Mouse (Mus musculus): ENCODE results near the gene Fah. TPM values are rescaled to one million over a fixed set of nuclear protein-coding genes. Genes with fewer than 3 reads are reported as not detected.

Gene Fah
- total and polyA plus RNA-seq, 2 experiments from 2014 or later = 13.5 to 18.0 TPM

DNA sequence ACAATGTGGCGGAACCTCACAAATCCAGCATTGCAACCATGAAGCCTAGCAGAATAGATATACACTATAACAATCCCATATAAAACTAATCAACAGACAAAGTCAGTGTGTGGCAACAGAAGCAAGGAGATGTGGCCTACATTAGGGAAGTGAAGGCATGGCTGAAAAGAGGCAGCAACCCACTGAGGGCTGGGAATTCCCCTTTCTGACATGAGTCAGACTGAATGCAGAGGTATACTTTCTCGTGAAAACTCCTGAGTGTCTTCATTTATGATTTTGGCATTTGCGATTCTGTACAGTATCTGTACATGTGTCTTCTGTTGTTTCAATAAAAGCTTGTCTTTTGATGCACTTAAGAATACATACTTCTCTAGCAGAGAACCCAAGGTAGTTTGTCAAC lies 15.2 kb downstream of the Fah start:
- no peak overlapping the region for H3K27ac ChIP-seq (ENCODE audit: low read depth, low read length)
- H3K9me3 ChIP-seq (ENCODE audit: low read length) = no peaks in the 10 kb centered on the region
- WGBS = 92% methylated on average over 3 of the region's 3 CpGs
- H3K9ac ChIP-seq (replicated peaks; ENCODE audit: low read length, poor library complexity, severe bottlenecking) = no peak overlapping the region
- H3K4me1 ChIP-seq (ENCODE audit: insufficient read depth, low read length) = no peaks in the 10 kb centered on the region
- ATAC-seq (ENCODE audit: low FRiP score) = no peak
- no peak for TF ChIP-seq CTCF (IDR thresholded peaks at IDR 0.05)
- H3K36me3 ChIP-seq (ENCODE audit: insufficient read depth, low read length) = no peaks in the 10 kb centered on the region
- H3K27me3 ChIP-seq (ENCODE audit: insufficient read depth, low read length) = no peaks in the 10 kb centered on the region
- DNase-seq (ENCODE audit: low spot score) = no peak
- no peak overlapping the region for H3K4me2 ChIP-seq (ENCODE audit: low read depth, low read length, poor library complexity, severe bottlenecking)
- no peak overlapping the region for H3K4me3 ChIP-seq (ENCODE audit: low read depth, low read length)

DNA sequence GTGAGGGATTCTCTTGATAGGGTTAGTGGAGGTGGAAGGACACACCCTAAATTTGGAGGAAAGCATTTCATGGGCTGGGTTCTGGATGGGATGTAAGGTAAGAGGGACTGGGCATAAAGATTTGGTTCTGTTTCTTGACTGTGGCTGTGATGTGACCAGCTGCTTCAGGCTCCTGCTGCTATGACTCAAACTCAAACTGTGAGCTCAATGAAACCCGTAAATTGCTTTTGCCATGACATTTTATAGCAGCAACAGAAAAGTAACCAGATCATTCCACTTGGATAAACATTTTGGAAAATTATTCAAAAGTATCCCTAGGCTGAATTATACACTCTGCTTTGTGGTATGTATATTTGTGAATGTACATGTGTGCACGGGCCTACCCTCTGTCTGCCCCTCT lies 15.9 kb downstream of the Fah start:
- Histone ChIP-seq H3K9ac (replicated peaks; ENCODE audit: low read length, poor library complexity, severe bottlenecking) (no peak overlapping the region), H3K36me3 (ENCODE audit: insufficient read depth, low read length) (no peaks in the 10 kb centered on the region), H3K27ac (ENCODE audit: low read depth, low read length) (no peak overlapping the region), H3K9me3 (ENCODE audit: low read length) (no peaks in the 10 kb centered on the region), H3K4me3 (ENCODE audit: low read depth, low read length) (no peak overlapping the region), H3K4me1 (ENCODE audit: insufficient read depth, low read length) (no peaks in the 10 kb centered on the region), H3K4me2 (ENCODE audit: low read depth, low read length, poor library complexity, severe bottlenecking) (no peak overlapping the region), H3K27me3 (ENCODE audit: insufficient read depth, low read length) (no peaks in the 10 kb centered on the region)
- ATAC-seq (ENCODE audit: low FRiP score) (no peak), DNase-seq (ENCODE audit: low spot score) (no peak)
- WGBS = 85% methylated on average over 2 of the region's 2 CpGs
- no peak for TF ChIP-seq CTCF (IDR thresholded peaks at IDR 0.05)

DNA sequence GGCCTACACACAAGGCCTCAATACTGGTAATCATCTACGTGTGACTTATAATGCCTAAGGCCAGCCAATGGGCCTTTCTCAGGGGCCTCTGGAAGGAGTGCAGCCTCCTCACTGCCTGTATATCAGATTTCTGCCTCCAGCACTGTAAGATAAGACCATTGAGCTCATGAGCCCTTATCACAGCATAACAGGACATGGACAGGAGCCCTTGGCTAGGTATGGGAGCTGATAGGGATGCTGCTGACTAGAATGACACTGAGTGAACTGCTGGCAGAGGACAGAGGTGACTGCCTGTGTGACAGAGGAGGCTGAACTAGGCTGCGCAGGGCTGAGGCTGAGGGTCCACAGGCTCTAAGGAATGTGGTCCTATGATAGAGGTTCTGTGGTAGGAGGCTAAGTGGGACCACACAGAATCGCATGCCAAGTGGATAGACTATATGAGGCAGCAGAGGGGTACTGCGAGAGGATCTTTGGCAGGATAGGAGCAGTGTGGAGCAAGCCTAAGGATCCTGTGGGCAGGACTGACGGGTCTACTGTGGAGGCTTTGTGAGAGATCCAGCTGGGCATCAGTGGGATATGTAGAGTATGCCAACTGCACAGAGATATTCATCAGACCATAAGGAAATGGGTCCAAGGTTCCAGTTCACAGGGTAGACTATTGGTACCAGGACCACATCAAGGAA lies 19.3 kb downstream of the Fah start:
- H3K27me3 ChIP-seq (ENCODE audit: insufficient read depth, low read length) = no peaks in the 10 kb centered on the region
- no peak overlapping the region for H3K4me3 ChIP-seq (ENCODE audit: low read depth, low read length)
- H3K4me2 ChIP-seq (ENCODE audit: low read depth, low read length, poor library complexity, severe bottlenecking) = no peak overlapping the region
- H3K36me3 ChIP-seq (ENCODE audit: insufficient read depth, low read length) = no peaks in the 10 kb centered on the region
- no peaks in the 10 kb centered on the region for H3K4me1 ChIP-seq (ENCODE audit: insufficient read depth, low read length)
- DNase-seq (ENCODE audit: low spot score) (no peak), ATAC-seq (ENCODE audit: low FRiP score) (no peak)
- no peak overlapping the region for H3K9ac ChIP-seq (replicated peaks; ENCODE audit: low read length, poor library complexity, severe bottlenecking)
- TF ChIP-seq CTCF (IDR thresholded peaks at IDR 0.05) = no peak
- no peak overlapping the region for H3K27ac ChIP-seq (ENCODE audit: low read depth, low read length)
- H3K9me3 ChIP-seq (ENCODE audit: low read length) = no peaks in the 10 kb centered on the region
- WGBS = 90% methylated on average over 5 of the region's 5 CpGs

DNA sequence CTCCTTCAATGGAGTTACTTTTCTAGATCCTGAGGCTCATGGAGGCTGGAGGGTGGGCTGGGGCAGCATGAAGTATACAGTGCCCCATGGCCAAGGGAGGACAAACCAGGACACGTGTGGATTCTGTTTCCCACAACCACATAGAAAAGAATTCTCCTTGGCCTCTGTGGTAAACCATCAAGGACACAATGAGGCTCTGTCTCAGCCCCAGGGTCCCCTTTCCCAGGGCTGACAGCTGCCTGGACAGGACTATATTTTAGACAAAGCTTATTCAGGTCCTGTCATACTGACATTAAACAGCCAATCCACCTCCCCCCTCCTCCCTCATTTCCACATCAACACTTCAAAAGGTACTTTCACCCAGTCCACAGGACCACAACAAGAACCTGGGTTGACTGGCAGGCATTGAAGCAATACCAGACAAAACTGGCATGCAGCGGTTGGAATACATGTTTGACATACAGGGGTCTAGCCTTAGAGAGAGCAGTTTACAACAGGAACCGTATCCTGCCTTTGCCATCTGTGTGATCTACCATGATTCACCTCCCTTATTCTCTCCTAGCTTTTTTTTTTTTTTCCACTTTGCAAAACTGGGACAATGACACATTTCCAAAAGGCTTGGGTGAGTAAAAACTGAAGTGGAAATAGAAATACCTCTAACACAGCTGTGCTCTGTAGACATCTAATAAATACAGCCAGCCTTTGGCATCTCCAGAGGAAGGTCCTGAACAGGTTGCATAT lies 20.0 kb downstream of the Fah start:
- no peak overlapping the region for H3K27ac ChIP-seq (ENCODE audit: low read depth, low read length)
- no peak for DNase-seq (ENCODE audit: low spot score)
- H3K4me3 ChIP-seq (ENCODE audit: low read depth, low read length) = no peak overlapping the region
- no peak overlapping the region for H3K4me2 ChIP-seq (ENCODE audit: low read depth, low read length, poor library complexity, severe bottlenecking)
- H3K9ac ChIP-seq (replicated peaks; ENCODE audit: low read length, poor library complexity, severe bottlenecking) = no peak overlapping the region
- no peaks in the 10 kb centered on the region for H3K27me3 ChIP-seq (ENCODE audit: insufficient read depth, low read length)
- WGBS = 36% methylated on average over 3 of the region's 3 CpGs
- H3K4me1 ChIP-seq (ENCODE audit: insufficient read depth, low read length) = no peaks in the 10 kb centered on the region
- no peaks in the 10 kb centered on the region for H3K9me3 ChIP-seq (ENCODE audit: low read length)
- no peaks in the 10 kb centered on the region for H3K36me3 ChIP-seq (ENCODE audit: insufficient read depth, low read length)
- ATAC-seq (ENCODE audit: low FRiP score) = no peak
- TF ChIP-seq CTCF (IDR thresholded peaks at IDR 0.05) = no peak

DNA sequence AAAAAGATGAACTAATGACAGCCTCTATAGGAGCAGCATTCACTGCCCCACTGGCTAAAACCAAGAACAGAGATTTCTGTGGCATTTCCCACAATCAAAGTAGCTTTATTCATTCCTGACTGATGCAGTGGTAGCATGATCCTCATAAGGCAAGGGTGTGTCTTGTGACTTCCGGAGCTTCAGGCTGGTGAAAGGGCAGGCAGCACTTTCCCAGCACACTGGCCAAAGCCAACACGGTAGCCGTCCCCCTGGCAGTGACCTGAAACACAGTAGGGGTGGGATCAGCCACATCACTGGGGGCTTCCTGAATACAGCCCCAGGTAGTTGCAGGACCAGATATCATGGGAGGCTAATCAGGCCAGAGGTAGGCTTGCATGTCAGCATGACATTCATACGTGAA lies 21.4 kb downstream of the Fah start:
- DNase-seq (ENCODE audit: low spot score) = no peak
- no peak overlapping the region for H3K4me3 ChIP-seq (ENCODE audit: low read depth, low read length)
- H3K4me1 ChIP-seq (ENCODE audit: insufficient read depth, low read length) = no peaks in the 10 kb centered on the region
- no peaks in the 10 kb centered on the region for H3K9me3 ChIP-seq (ENCODE audit: low read length)
- WGBS = 93% methylated on average over 4 of the region's 4 CpGs
- H3K27ac ChIP-seq (ENCODE audit: low read depth, low read length) = no peak overlapping the region
- TF ChIP-seq CTCF (IDR thresholded peaks at IDR 0.05) = no peak
- no peak for ATAC-seq (ENCODE audit: low FRiP score)
- H3K9ac ChIP-seq (replicated peaks; ENCODE audit: low read length, poor library complexity, severe bottlenecking) = no peak overlapping the region
- H3K27me3 ChIP-seq (ENCODE audit: insufficient read depth, low read length) = no peaks in the 10 kb centered on the region
- H3K36me3 ChIP-seq (ENCODE audit: insufficient read depth, low read length) = no peaks in the 10 kb centered on the region
- H3K4me2 ChIP-seq (ENCODE audit: low read depth, low read length, poor library complexity, severe bottlenecking) = no peak overlapping the region

DNA sequence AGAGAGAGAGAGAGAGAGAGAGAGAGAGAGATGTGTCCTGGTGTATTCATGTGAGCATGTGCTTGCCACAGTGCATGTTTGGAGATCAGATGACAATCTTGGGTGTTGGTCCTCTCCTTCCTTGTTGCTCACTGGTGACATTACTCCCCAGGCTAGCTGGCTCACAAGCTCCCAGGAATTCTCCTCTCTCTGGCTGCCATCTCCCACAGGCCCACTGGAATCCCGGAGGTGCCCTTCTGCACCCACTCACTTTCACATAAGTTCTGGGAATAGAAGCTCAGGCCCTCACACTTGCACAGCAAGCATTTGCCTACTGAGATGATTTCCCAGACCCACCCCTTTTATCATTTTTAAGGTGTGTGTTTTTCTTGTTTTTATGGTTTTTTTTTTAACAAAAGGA lies 26.8 kb downstream of the Fah start:
- no peak overlapping the region for H3K4me3 ChIP-seq (ENCODE audit: low read depth, low read length)
- H3K9me3 ChIP-seq (ENCODE audit: low read length) = no peaks in the 10 kb centered on the region
- no peaks in the 10 kb centered on the region for H3K27me3 ChIP-seq (ENCODE audit: insufficient read depth, low read length)
- ATAC-seq (ENCODE audit: low FRiP score) = no peak
- no peaks in the 10 kb centered on the region for H3K36me3 ChIP-seq (ENCODE audit: insufficient read depth, low read length)
- H3K27ac ChIP-seq (ENCODE audit: low read depth, low read length) = no peak overlapping the region
- 92% methylated on average over 1 of the region's 1 CpGs for WGBS
- H3K4me2 ChIP-seq (ENCODE audit: low read depth, low read length, poor library complexity, severe bottlenecking) = no peak overlapping the region
- DNase-seq (ENCODE audit: low spot score) = no peak
- no peak overlapping the region for H3K9ac ChIP-seq (replicated peaks; ENCODE audit: low read length, poor library complexity, severe bottlenecking)
- no peaks in the 10 kb centered on the region for H3K4me1 ChIP-seq (ENCODE audit: insufficient read depth, low read length)
- no peak for TF ChIP-seq CTCF (IDR thresholded peaks at IDR 0.05)

Data from midbrain, postnatal 0 days (tissue).